Mouse (Mus musculus): ENCODE results near the gene Snrnp25. TPM values are rescaled to one million over a fixed set of nuclear protein-coding genes. Genes with fewer than 3 reads are reported as not detected.

Gene Snrnp25
- polyA plus RNA-seq, 1 experiment from 2014 or later = 41.2 TPM

DNA sequence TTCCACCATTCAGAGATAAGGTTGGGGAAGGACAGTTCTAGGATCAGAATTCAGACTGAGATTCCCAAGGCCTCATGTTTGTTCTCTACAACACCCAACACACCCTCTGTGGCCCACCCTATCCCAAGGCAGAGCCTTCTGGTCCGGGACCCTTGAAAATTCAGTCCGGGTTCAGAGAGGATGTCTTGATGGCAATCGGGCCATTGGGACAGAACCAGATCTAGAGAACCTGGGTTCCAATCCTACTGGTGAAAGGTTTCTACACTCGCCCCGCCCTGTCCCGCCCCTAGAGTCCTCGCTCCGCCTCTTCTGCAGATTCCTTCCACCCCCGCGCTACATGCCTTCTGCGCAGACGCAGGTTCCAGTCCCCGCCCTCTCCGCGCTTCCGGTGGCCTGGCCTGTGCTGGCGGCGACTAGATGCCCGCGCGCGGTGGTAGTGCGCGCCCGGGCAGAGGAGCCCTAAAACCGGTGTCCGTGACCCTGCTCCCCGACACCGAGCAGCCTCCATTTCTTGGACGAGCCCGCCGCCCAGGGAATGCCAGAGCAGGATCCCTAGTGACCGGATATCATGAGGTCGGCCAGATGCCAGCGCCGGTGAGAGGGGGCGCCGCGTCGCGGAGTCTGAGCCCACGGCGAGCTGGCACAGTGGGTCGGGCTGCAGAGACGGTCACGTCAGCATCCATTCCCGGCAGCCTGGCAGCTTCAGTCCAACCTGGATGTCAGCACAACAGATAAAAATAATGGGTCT lies 21.1 kb downstream of the Snrnp25 start, which contains the start of gene Mpg:
Gene Mpg, plus strand, starts transcription at position 382 of the 748 bp plus-strand sequence.
- peak within 1 kb of the TSS; percentile 81 for H3K4me2 ChIP-seq (ENCODE audit: low read length)
- no peaks in the 10 kb centered on the region for H3K9me3 ChIP-seq (replicated peaks; ENCODE audit: control insufficient read depth, low read length, poor library complexity, severe bottlenecking)
- H3K9ac ChIP-seq (ENCODE audit: low read depth, low read length) = peak within 1 kb of the TSS; percentile 89
- peaks cover 22% of the 10 kb centered on the region for H3K4me1 ChIP-seq (ENCODE audit: control insufficient read depth, insufficient read depth, low read length)
- H3K27me3 ChIP-seq (ENCODE audit: control insufficient read depth, insufficient read depth, low read depth, low read length) = peaks cover 22% of the 10 kb centered on the region
- H3K27ac ChIP-seq (ENCODE audit: low read length) = peak within 1 kb of the TSS; percentile 83
- H3K4me3 ChIP-seq (ENCODE audit: low read depth, low read length) = peak within 1 kb of the TSS; percentile 69
- ATAC-seq = peak; percentile 86
- peaks cover 4% of the 10 kb centered on the region; the same call in 1 of the 2 replicates for H3K36me3 ChIP-seq (ENCODE audit: control insufficient read depth, insufficient read depth, low read length)
- WGBS = 4% methylated on average over 47 of the region's 47 CpGs

DNA sequence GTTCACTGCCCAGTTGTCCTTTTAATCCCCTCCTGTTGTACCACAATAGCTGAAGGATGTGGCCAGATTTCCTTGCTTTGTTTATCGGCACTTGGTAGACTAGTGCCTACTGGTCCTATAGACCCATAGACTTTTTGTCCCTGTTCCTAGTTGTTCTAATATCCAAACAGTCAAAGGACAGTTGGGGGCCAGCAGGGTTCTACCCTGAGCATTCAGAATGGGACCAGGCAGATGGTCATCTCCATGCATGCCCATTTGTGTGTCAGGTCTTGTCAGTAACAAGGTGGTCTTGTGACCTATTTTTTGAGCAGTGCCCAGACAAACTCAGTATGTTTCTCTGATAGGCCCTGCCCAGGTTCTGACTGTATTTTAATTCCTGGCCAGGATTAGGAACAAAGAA lies 21.8 kb downstream of the Snrnp25 start:
- peak; percentile 1; the same call in 1 of the 2 replicates for ATAC-seq
- no peaks in the 10 kb centered on the region for H3K9me3 ChIP-seq (replicated peaks; ENCODE audit: control insufficient read depth, low read length, poor library complexity, severe bottlenecking)
- peaks cover 6% of the 10 kb centered on the region; the same call in 1 of the 2 replicates for H3K36me3 ChIP-seq (ENCODE audit: control insufficient read depth, insufficient read depth, low read length)
- H3K27me3 ChIP-seq (ENCODE audit: control insufficient read depth, insufficient read depth, low read depth, low read length) = peaks cover 19% of the 10 kb centered on the region
- H3K4me1 ChIP-seq (ENCODE audit: control insufficient read depth, insufficient read depth, low read length) = peaks cover 20% of the 10 kb centered on the region
- H3K27ac ChIP-seq (ENCODE audit: low read length) = peak overlapping the region; percentile 83
- H3K4me3 ChIP-seq (ENCODE audit: low read depth, low read length) = peak overlapping the region; percentile 69
- 11% methylated on average over 1 of the region's 1 CpGs for WGBS
- H3K9ac ChIP-seq (ENCODE audit: low read depth, low read length) = peak overlapping the region; percentile 89
- H3K4me2 ChIP-seq (ENCODE audit: low read length) = peak overlapping the region; percentile 81

DNA sequence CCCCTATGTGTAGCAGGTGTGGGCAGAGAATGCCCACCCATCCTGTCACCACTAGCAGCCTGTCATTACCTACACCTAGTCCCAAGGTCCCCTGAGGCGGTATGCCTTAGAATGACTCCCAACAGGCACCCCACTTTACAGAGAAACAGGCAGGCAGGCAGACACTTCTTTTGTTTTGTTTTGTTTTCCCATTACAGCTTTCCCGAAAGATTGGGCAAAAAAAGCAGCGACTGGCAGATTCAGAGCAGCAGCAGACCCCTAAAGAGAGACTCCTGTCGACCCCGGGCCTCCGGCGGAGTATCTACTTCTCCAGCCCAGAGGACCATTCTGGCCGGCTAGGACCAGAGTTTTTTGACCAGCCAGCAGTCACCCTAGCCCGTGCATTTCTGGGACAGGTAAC lies 22.3 kb downstream of the Snrnp25 start:
- peaks cover 16% of the 10 kb centered on the region for H3K4me1 ChIP-seq (ENCODE audit: control insufficient read depth, insufficient read depth, low read length)
- ATAC-seq = no peak
- H3K4me3 ChIP-seq (ENCODE audit: low read depth, low read length) = no peak overlapping the region

DNA sequence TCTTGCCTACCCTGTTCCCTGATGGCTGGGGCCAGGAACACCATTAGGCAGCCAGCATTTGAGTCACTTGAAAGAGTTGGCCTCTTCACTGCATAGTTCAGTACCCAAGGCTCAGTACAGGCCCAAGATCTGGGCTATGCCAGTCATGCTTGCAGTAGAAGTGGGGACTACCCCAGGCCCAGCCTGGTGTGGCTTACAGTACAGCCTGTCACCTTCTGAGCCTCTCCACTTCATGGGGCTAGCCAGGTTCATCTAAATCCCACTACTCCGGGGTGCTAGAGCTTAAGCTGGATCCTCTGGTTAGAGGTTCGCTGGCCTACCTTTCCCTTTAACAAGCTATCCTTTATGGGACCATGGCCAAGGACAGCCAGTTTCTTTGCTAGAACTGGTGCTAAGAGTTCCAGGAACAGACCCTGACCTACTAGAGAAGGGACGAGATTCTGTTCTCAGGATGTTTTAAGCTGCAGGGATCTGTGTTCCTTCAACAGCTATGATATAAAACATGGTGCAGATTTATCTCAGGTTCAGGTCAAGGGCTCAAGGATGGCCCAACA lies 23.2 kb downstream of the Snrnp25 start:
- WGBS = 94% methylated on average over 3 of the region's 3 CpGs
- H3K27me3 ChIP-seq (ENCODE audit: control insufficient read depth, insufficient read depth, low read depth, low read length) = peaks cover 8% of the 10 kb centered on the region
- H3K27ac ChIP-seq (ENCODE audit: low read length) = no peak overlapping the region
- ATAC-seq = no peak
- H3K36me3 ChIP-seq (ENCODE audit: control insufficient read depth, insufficient read depth, low read length) = peaks cover 7% of the 10 kb centered on the region
- H3K4me2 ChIP-seq (ENCODE audit: low read length) = no peak overlapping the region
- no peak overlapping the region for H3K9ac ChIP-seq (ENCODE audit: low read depth, low read length)
- peaks cover 12% of the 10 kb centered on the region for H3K4me1 ChIP-seq (ENCODE audit: control insufficient read depth, insufficient read depth, low read length)
- no peaks in the 10 kb centered on the region for H3K9me3 ChIP-seq (replicated peaks; ENCODE audit: control insufficient read depth, low read length, poor library complexity, severe bottlenecking)
- H3K4me3 ChIP-seq (ENCODE audit: low read depth, low read length) = no peak overlapping the region

More for the DNA sequence above, 22.3 kb downstream of the Snrnp25 start:
- Histone ChIP-seq H3K4me2 (ENCODE audit: low read length) (peak overlapping the region; percentile 81), H3K27ac (ENCODE audit: low read length) (no peak overlapping the region), H3K9ac (ENCODE audit: low read depth, low read length) (peak overlapping the region; percentile 13; the same call in 1 of the 2 replicates), H3K9me3 (replicated peaks; ENCODE audit: control insufficient read depth, low read length, poor library complexity, severe bottlenecking) (no peaks in the 10 kb centered on the region), H3K27me3 (ENCODE audit: control insufficient read depth, insufficient read depth, low read depth, low read length) (peaks cover 16% of the 10 kb centered on the region), H3K36me3 (ENCODE audit: control insufficient read depth, insufficient read depth, low read length) (peaks cover 6% of the 10 kb centered on the region; the same call in 1 of the 2 replicates)
- WGBS = 90% methylated on average over 9 of the region's 9 CpGs

DNA sequence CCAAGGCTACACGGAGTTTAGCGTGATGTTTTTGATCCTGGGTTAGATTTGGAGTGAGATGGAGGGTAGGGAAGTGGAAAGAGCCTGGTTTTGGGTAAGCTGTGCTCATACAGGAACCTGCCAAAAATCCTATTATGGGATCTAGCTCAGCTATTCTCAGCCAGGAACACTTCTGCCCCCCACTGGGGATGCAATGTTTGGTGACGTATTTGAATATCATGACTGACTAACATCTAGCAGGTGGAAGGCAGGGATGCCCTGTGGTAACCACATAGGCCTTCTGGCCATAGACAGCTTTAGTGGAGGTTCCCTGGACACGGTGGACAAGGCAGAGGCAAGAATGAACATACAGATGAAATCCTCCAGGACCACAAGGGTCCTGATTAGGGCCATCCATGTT lies 25.0 kb downstream of the Snrnp25 start:
- H3K4me1 ChIP-seq (ENCODE audit: control insufficient read depth, insufficient read depth, low read length) = peaks cover 17% of the 10 kb centered on the region
- peaks cover 16% of the 10 kb centered on the region for H3K36me3 ChIP-seq (ENCODE audit: control insufficient read depth, insufficient read depth, low read length)
- H3K4me2 ChIP-seq (ENCODE audit: low read length) = no peak overlapping the region
- no peak overlapping the region for H3K4me3 ChIP-seq (ENCODE audit: low read depth, low read length)
- H3K9ac ChIP-seq (ENCODE audit: low read depth, low read length) = no peak overlapping the region
- H3K9me3 ChIP-seq (replicated peaks; ENCODE audit: control insufficient read depth, low read length, poor library complexity, severe bottlenecking) = no peaks in the 10 kb centered on the region
- H3K27me3 ChIP-seq (ENCODE audit: control insufficient read depth, insufficient read depth, low read depth, low read length) = no peaks in the 10 kb centered on the region
- H3K27ac ChIP-seq (ENCODE audit: low read length) = no peak overlapping the region
- WGBS = 82% methylated on average over 4 of the region's 4 CpGs
- no peak for ATAC-seq

DNA sequence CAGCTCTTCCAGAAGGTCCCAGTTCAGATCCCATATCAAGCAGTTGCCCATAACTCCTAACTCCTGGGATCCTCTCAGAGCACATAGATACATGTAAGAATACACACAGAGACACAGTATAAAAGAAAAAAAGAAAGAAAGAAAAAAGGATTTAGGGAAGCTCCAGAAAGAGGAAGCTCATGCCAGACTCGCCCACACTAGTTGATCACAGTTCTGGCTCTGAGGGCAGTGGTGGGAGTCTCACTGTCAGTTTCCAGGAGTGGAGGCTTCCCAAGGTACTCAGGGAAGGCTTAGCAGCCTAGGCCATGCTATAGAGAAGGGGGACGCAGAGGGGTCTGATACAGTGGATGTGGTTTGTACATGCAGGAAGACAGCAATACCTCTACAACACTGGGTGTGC lies 25.9 kb downstream of the Snrnp25 start:
- Histone ChIP-seq H3K9ac (ENCODE audit: low read depth, low read length) (no peak overlapping the region), H3K36me3 (ENCODE audit: control insufficient read depth, insufficient read depth, low read length) (peaks cover 16% of the 10 kb centered on the region), H3K27me3 (ENCODE audit: control insufficient read depth, insufficient read depth, low read depth, low read length) (no peaks in the 10 kb centered on the region), H3K4me2 (ENCODE audit: low read length) (no peak overlapping the region), H3K4me1 (ENCODE audit: control insufficient read depth, insufficient read depth, low read length) (peaks cover 23% of the 10 kb centered on the region), H3K27ac (ENCODE audit: low read length) (no peak overlapping the region), H3K9me3 (replicated peaks; ENCODE audit: control insufficient read depth, low read length, poor library complexity, severe bottlenecking) (no peaks in the 10 kb centered on the region), H3K4me3 (ENCODE audit: low read depth, low read length) (no peak overlapping the region)
- 94% methylated on average over 2 of the region's 2 CpGs for WGBS
- ATAC-seq = no peak

DNA sequence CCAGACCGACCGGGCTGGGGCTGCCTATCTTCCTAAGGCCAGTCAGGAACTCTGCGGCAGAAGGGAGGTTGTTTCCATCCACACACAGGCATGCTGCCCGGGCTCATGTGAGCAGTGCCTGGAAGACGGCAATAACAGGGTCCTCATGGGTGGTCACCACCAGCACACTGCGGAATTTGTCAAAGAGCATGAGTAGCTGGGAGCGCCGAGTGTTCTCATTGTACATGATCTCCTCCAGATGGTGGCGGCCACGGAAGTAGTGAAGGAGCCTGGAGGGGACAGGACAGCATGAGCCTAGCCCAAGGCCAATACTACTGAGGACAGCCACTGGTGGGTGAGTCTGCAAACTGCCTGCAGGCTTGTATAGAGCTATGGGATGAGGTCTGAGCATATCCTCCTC lies 27.6 kb downstream of the Snrnp25 start:
- Histone ChIP-seq H3K9ac (ENCODE audit: low read depth, low read length) (no peak overlapping the region), H3K27ac (ENCODE audit: low read length) (no peak overlapping the region), H3K4me2 (ENCODE audit: low read length) (no peak overlapping the region), H3K9me3 (replicated peaks; ENCODE audit: control insufficient read depth, low read length, poor library complexity, severe bottlenecking) (no peaks in the 10 kb centered on the region), H3K27me3 (ENCODE audit: control insufficient read depth, insufficient read depth, low read depth, low read length) (no peaks in the 10 kb centered on the region), H3K36me3 (ENCODE audit: control insufficient read depth, insufficient read depth, low read length) (peaks cover 16% of the 10 kb centered on the region), H3K4me1 (ENCODE audit: control insufficient read depth, insufficient read depth, low read length) (peaks cover 18% of the 10 kb centered on the region), H3K4me3 (ENCODE audit: low read depth, low read length) (no peak overlapping the region)
- no peak for ATAC-seq
- WGBS = 76% methylated on average over 10 of the region's 10 CpGs

DNA sequence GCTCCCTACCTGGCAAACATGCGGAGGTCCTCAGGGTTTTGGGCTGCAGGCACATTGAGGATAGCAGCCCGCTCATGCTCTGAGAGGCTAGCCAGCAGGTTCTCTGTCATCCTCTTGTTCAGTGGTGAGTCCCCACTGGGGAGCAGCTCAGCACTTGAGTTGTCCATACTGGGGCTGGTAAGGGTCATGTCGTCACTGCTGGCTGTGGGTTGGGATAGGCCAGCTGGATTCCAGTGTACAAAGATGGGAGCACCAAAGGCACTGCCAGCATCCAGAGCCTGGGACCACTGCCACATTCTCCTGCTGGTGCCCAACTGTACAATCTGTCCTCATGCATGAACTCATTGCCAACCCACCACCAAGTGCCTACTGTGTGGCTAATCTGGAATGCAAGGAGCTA lies 28.7 kb downstream of the Snrnp25 start:
- no peaks in the 10 kb centered on the region for H3K27me3 ChIP-seq (ENCODE audit: control insufficient read depth, insufficient read depth, low read depth, low read length)
- no peak overlapping the region for H3K4me3 ChIP-seq (ENCODE audit: low read depth, low read length)
- peaks cover 17% of the 10 kb centered on the region for H3K4me1 ChIP-seq (ENCODE audit: control insufficient read depth, insufficient read depth, low read length)
- no peak for ATAC-seq
- peaks cover 16% of the 10 kb centered on the region for H3K36me3 ChIP-seq (ENCODE audit: control insufficient read depth, insufficient read depth, low read length)
- no peak overlapping the region for H3K27ac ChIP-seq (ENCODE audit: low read length)
- no peak overlapping the region for H3K4me2 ChIP-seq (ENCODE audit: low read length)
- no peak overlapping the region for H3K9ac ChIP-seq (ENCODE audit: low read depth, low read length)
- 89% methylated on average over 3 of the region's 3 CpGs for WGBS
- no peaks in the 10 kb centered on the region for H3K9me3 ChIP-seq (replicated peaks; ENCODE audit: control insufficient read depth, low read length, poor library complexity, severe bottlenecking)

DNA sequence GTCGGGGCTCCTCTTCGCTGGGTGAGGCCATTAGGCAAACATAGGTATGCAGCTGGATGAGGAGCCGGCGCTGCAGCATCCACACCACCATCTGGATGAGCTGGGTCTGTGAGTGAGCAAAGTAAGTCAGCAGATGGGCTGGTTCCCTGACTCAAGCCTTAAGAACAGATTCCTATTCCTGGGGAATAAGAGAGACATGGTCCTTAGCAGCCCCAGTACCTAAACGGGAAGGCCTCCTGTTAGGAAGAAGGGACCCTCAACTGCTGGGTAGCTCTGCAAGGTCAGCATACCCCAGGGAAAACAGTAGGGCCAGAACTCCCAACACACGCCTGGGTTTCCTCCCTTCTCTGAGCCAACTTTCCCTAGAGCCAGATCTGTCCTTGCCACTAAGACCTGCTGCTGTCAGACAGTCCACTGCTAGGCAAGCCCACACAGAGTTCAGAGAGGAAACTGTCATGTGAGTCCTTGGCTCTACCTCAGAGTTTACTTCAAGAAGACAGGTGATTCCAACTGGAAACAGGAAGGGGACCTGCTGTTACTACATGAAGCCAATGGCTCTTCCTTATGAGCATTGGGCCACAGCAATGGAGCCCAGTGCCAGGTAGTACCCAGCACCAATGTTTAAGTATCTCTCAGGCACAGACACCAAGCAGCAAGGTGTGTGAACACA lies 29.7 kb downstream of the Snrnp25 start:
- WGBS = 89% methylated on average over 6 of the region's 6 CpGs
- H3K27me3 ChIP-seq (ENCODE audit: control insufficient read depth, insufficient read depth, low read depth, low read length) = no peaks in the 10 kb centered on the region
- peaks cover 17% of the 10 kb centered on the region for H3K4me1 ChIP-seq (ENCODE audit: control insufficient read depth, insufficient read depth, low read length)
- no peaks in the 10 kb centered on the region for H3K9me3 ChIP-seq (replicated peaks; ENCODE audit: control insufficient read depth, low read length, poor library complexity, severe bottlenecking)
- no peak overlapping the region for H3K9ac ChIP-seq (ENCODE audit: low read depth, low read length)
- ATAC-seq = no peak
- H3K36me3 ChIP-seq (ENCODE audit: control insufficient read depth, insufficient read depth, low read length) = peaks cover 14% of the 10 kb centered on the region
- H3K4me3 ChIP-seq (ENCODE audit: low read depth, low read length) = no peak overlapping the region
- H3K4me2 ChIP-seq (ENCODE audit: low read length) = no peak overlapping the region
- H3K27ac ChIP-seq (ENCODE audit: low read length) = peak overlapping the region; percentile 72
